Mouse (Mus musculus) stomach, postnatal 0 days (tissue): ENCODE measurements around the gene Kcnd3. TPM values are rescaled to one million over a fixed set of nuclear protein-coding genes. Genes with fewer than 3 reads are reported as not detected.

Source experiments
- ATAC-seq: fragments of 200-750 bp; cut with Nextera tagmentation; 2 replicates; pipeline ENCODE4 v1.8.0; 2017; ENCODE audit not compliant: low FRiP score, low TSS enrichment
- DNase-seq: peaks from one replicate; pipeline ENCODE4 v3.0.0-alpha.2; 2016; ENCODE audit warnings: low spot score
- H3K27ac ChIP-seq: fragments of 300-500 bp; sonication (generic); replicated peaks from 2 replicates; pipeline ENCODE4 v1.5.1; 2014; ENCODE audit warnings: mild to moderate bottlenecking, control low read depth
- H3K27me3 ChIP-seq: fragments of 300-500 bp; sonication (generic); 2 replicates; pipeline ENCODE4 v1.6.1; 2014; ENCODE audit warnings: low read length; ENCODE audit not compliant: control insufficient read depth, insufficient read depth
- H3K36me3 ChIP-seq: fragments of 300-500 bp; sonication (generic); 2 replicates; pipeline ENCODE4 v1.6.1; 2014; ENCODE audit warnings: low read length, mixed read lengths; ENCODE audit not compliant: control insufficient read depth, insufficient read depth
- H3K4me1 ChIP-seq: fragments of 300-500 bp; sonication (generic); replicated peaks from 2 replicates; pipeline ENCODE4 v1.6.1; 2014; ENCODE audit warnings: antibody characterized with exemption; ENCODE audit not compliant: control insufficient read depth, insufficient read depth
- H3K4me2 ChIP-seq: fragments of 300-500 bp; sonication (generic); replicated peaks from 2 replicates; pipeline ENCODE4 v1.6.1; 2014; ENCODE audit warnings: low read depth, mild to moderate bottlenecking, control low read depth, moderate library complexity
- H3K4me3 ChIP-seq: fragments of 300-500 bp; sonication (generic); 2 replicates; pipeline ENCODE4 v1.5.1; 2014; ENCODE audit warnings: low read depth, low read length, control low read depth
- H3K9ac ChIP-seq: fragments of 300-500 bp; sonication (generic); 2 replicates; pipeline ENCODE4 v1.6.1; 2014; ENCODE audit warnings: mild to moderate bottlenecking, low read length, control low read depth, mixed read lengths
- H3K9me3 ChIP-seq: fragments of 300-500 bp; sonication (generic); 2 replicates; pipeline ENCODE4 v1.6.1; 2016; ENCODE audit warnings: low read length; ENCODE audit not compliant: control insufficient read depth
- CTCF ChIP-seq: IDR thresholded peaks from 2 replicates; pipeline ENCODE4 v1.5.1; 2016; ENCODE audit warnings: antibody characterized with exemption, low read depth, mild to moderate bottlenecking, moderate library complexity
- EP300 ChIP-seq: optimal IDR thresholded peaks from 2 replicates; pipeline ENCODE3; 2016; ENCODE audit warnings: antibody characterized with exemption
- WGBS: fragments of 180-500 bp; shearing (Covaris S2); extraction: QIAGEN DNeasy Blood & Tissue Kit; methylation state at CpG from one replicate; pipeline ENCODE4 v1.1.7; 2014; 5-methylcytosine and 5-hydroxymethylcytosine counted together
- polyA plus RNA-seq: library from polyadenylated mRNA; unstranded; fragments of >200 nt; fragmentation: Nextera tagmentation; extraction: Ambion mirVana; gene quantifications from 2 replicates; pipeline ENCODE4 v1.2.1, GENCODE M21; 2015

The Kcnd3 gene
- polyA plus RNA-seq, 1 experiment from 2014 or later, result 2.4 TPM

GRCm38 (mm10) chr3:105529700-105530099 lies 77.6 kb downstream of the Kcnd3 start:
- WGBS, result 31% methylated on average over 5 of the region's 5 CpGs
- Histone ChIP-seq H3K9me3 (no peaks in the 10 kb centered on the region), H3K4me3 (no peak overlapping the region), H3K4me1 (peaks cover 2% of the 10 kb centered on the region; the same call in 1 of the 2 replicates), H3K4me2 (no peak overlapping the region), H3K36me3 (no peaks in the 10 kb centered on the region), H3K9ac (no peak overlapping the region), H3K27ac (no peak overlapping the region), H3K27me3 (no peaks in the 10 kb centered on the region; the same call in 1 of the 2 replicates)
- no peak for ATAC-seq
- TF ChIP-seq CTCF (no peak), EP300 (no peak)
- DNase-seq, result no peak

- H3K27me3 ChIP-seq, result no peaks in the 10 kb centered on the region; the same call in 1 of the 2 replicates
- no peak for ATAC-seq
- H3K9ac ChIP-seq, result no peak overlapping the region
- DNase-seq, result peak; percentile 34
- no peak overlapping the region for H3K4me3 ChIP-seq
- no peak overlapping the region for H3K27ac ChIP-seq
- no peaks in the 10 kb centered on the region for H3K36me3 ChIP-seq
- H3K4me2 ChIP-seq, result no peak overlapping the region
- H3K4me1 ChIP-seq, result peaks cover 2% of the 10 kb centered on the region; the same call in 1 of the 2 replicates
- 35% methylated on average over 11 of the region's 11 CpGs for WGBS
- no peak for TF ChIP-seq CTCF
- no peak for TF ChIP-seq EP300
- no peaks in the 10 kb centered on the region for H3K9me3 ChIP-seq
Observed at GRCm38 (mm10) chr3:105530363-105531130, 78.4 kb downstream of the Kcnd3 start.

GRCm38 (mm10) chr3:105538406-105538805 lies 86.3 kb downstream of the Kcnd3 start:
- Histone ChIP-seq H3K27me3 (no peaks in the 10 kb centered on the region), H3K4me3 (no peak overlapping the region), H3K4me2 (no peak overlapping the region), H3K9ac (no peak overlapping the region), H3K36me3 (no peaks in the 10 kb centered on the region), H3K9me3 (no peaks in the 10 kb centered on the region), H3K4me1 (0 out of 2 replicates have a peak, but pooled peaks cover 2% of the 10 kb centered on the region), H3K27ac (no peak overlapping the region)
- no peak for ATAC-seq
- WGBS, result 47% methylated on average over 6 of the region's 6 CpGs
- TF ChIP-seq CTCF (no peak), EP300 (no peak)
- no peak for DNase-seq

GRCm38 (mm10) chr3:105538819-105539607 lies 86.9 kb downstream of the Kcnd3 start:
- no peaks in the 10 kb centered on the region for H3K9me3 ChIP-seq
- no peak overlapping the region for H3K9ac ChIP-seq
- 16% methylated on average over 13 of the region's 13 CpGs for WGBS
- no peak for TF ChIP-seq CTCF
- no peak for TF ChIP-seq EP300
- 0 out of 2 replicates have a peak, but pooled peaks cover 2% of the 10 kb centered on the region for H3K4me1 ChIP-seq
- H3K4me2 ChIP-seq, result no peak overlapping the region
- ATAC-seq, result 0 out of 2 replicates have a peak, but pooled peaks have one; percentile 51
- H3K27ac ChIP-seq, result no peak overlapping the region
- H3K36me3 ChIP-seq, result no peaks in the 10 kb centered on the region
- no peaks in the 10 kb centered on the region for H3K27me3 ChIP-seq
- DNase-seq, result no peak
- H3K4me3 ChIP-seq, result no peak overlapping the region

- WGBS, result 71% methylated on average over 4 of the region's 4 CpGs
- no peak for ATAC-seq
- H3K4me3 ChIP-seq, result no peak overlapping the region
- TF ChIP-seq EP300 (no peak), CTCF (no peak)
- H3K9me3 ChIP-seq, result no peaks in the 10 kb centered on the region
- no peak overlapping the region for H3K27ac ChIP-seq
- DNase-seq, result no peak
- H3K9ac ChIP-seq, result no peak overlapping the region
- H3K27me3 ChIP-seq, result no peaks in the 10 kb centered on the region
- 0 out of 2 replicates have a peak, but pooled peaks cover 2% of the 10 kb centered on the region for H3K4me1 ChIP-seq
- H3K36me3 ChIP-seq, result no peaks in the 10 kb centered on the region
- H3K4me2 ChIP-seq, result no peak overlapping the region
Observed at GRCm38 (mm10) chr3:105542741-105543140, 90.6 kb downstream of the Kcnd3 start.
